Mouse (Mus musculus): ENCODE data around the gene Zfp652.

- TF ChIP-seq POLR2A (IDR thresholded peaks at IDR 0.05; ENCODE audit: insufficient read depth, low read depth, low read length), result no peak
- no peak for TF ChIP-seq CTCF (IDR thresholded peaks at IDR 0.05)
- TF ChIP-seq EP300 (IDR thresholded peaks at IDR 0.05; ENCODE audit: insufficient read depth, low read depth, low read length), result no peak
These were observed 13.7 kb downstream of the Zfp652 start for GRCm38 (mm10) chr11:95726156-95726555.

Data from heart, adult 2 months (tissue).